Mouse (Mus musculus): Measurements from ENCODE around the gene Marcks. TPM values are rescaled to one million over a fixed set of nuclear protein-coding genes. Genes with fewer than 3 reads are reported as not detected.

Marcks gene
- polyA plus RNA-seq (2016; fragmentation: Nextera tagmentation; extraction: Ambion mirVana): 249 and 271 TPM in 2 replicates

GRCm38 (mm10) chr10:37138778-37139442 lies at the start of gene Marcks:
Gene Marcks, minus strand, starts transcription at chr10:37138920.
- H3K9ac ChIP-seq: peak within 1 kb of the TSS; percentile 97
- ATAC-seq (ENCODE audit: insufficient number of reproducible peaks, insufficient read depth, low FRiP score, low TSS enrichment): peak; percentile 42; the same call in 1 of the 2 replicates
- H3K4me2 ChIP-seq (replicated peaks): peak within 1 kb of the TSS; percentile 66
- peaks cover 20% of the 10 kb centered on the region for H3K36me3 ChIP-seq
- no peaks in the 10 kb centered on the region for H3K27me3 ChIP-seq
- H3K9me3 ChIP-seq: no peaks in the 10 kb centered on the region
- H3K4me1 ChIP-seq: 0 out of 2 replicates have a peak, but pooled peaks cover 2% of the 10 kb centered on the region
- H3K27ac ChIP-seq: peak within 1 kb of the TSS; percentile 99
- WGBS: under 1% methylated on average over 39 of the region's 39 CpGs
- peak within 1 kb of the TSS; percentile 83 for H3K4me3 ChIP-seq

GRCm38 (mm10) chr10:37177071-37177470 lies 38.4 kb upstream of the Marcks start:
- Histone ChIP-seq H3K9me3 (no peaks in the 10 kb centered on the region), H3K9ac (no peak overlapping the region), H3K27me3 (no peaks in the 10 kb centered on the region), H3K4me3 (no peak overlapping the region), H3K27ac (no peak overlapping the region), H3K4me1 (no peaks in the 10 kb centered on the region), H3K36me3 (no peaks in the 10 kb centered on the region), H3K4me2 (replicated peaks) (no peak overlapping the region)
- 88% methylated on average over 3 of the region's 3 CpGs for WGBS
- ATAC-seq (ENCODE audit: insufficient number of reproducible peaks, insufficient read depth, low FRiP score, low TSS enrichment): no peak

GRCm38 (mm10) chr10:37172416-37172950 lies 33.8 kb upstream of the Marcks start:
- Histone ChIP-seq H3K27me3 (no peaks in the 10 kb centered on the region), H3K9me3 (no peaks in the 10 kb centered on the region), H3K9ac (no peak overlapping the region), H3K4me1 (no peaks in the 10 kb centered on the region), H3K4me2 (replicated peaks) (no peak overlapping the region), H3K4me3 (no peak overlapping the region), H3K36me3 (no peaks in the 10 kb centered on the region), H3K27ac (no peak overlapping the region)
- ATAC-seq (ENCODE audit: insufficient number of reproducible peaks, insufficient read depth, low FRiP score, low TSS enrichment): no peak
- 56% methylated on average over 8 of the region's 8 CpGs for WGBS

DNA sequence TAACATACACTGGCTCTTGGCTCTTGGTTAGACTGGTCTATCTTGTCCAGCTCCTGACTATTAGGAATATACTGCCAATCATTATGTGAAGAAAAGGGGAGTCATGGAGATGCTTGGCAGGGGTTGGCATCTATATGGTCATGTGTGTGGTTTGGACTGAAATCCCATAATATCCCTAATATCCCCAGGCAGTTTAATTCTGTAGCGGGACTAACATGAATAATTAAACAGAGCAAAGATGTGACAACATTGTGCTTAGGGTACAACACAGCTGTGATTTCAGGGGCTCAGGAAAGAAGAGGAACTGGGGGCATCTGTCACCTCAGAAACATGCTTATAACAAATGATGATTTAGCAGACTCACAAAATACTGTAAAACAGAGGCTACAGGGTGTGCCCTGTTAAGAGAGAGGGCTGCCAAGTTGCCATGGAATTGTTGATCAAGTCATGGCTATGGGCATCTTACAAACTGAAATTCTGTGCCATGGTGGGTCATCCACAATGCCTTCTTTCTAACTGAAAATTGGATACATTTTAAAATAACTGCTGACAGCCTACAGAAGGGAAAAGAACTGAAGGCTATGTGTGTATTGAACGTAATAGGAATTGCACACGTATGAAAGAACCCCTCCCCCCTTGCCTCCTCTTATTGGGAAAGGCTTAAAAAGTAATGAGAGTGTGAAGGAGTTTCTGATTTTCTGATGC lies 33.1 kb upstream of the Marcks start:
- no peak overlapping the region for H3K4me2 ChIP-seq (replicated peaks)
- H3K27me3 ChIP-seq: no peaks in the 10 kb centered on the region
- no peaks in the 10 kb centered on the region for H3K9me3 ChIP-seq
- WGBS: 83% methylated on average over 3 of the region's 3 CpGs
- no peak overlapping the region for H3K27ac ChIP-seq
- H3K9ac ChIP-seq: no peak overlapping the region
- H3K4me1 ChIP-seq: no peaks in the 10 kb centered on the region
- ATAC-seq (ENCODE audit: insufficient number of reproducible peaks, insufficient read depth, low FRiP score, low TSS enrichment): no peak
- H3K36me3 ChIP-seq: no peaks in the 10 kb centered on the region
- no peak overlapping the region for H3K4me3 ChIP-seq

DNA sequence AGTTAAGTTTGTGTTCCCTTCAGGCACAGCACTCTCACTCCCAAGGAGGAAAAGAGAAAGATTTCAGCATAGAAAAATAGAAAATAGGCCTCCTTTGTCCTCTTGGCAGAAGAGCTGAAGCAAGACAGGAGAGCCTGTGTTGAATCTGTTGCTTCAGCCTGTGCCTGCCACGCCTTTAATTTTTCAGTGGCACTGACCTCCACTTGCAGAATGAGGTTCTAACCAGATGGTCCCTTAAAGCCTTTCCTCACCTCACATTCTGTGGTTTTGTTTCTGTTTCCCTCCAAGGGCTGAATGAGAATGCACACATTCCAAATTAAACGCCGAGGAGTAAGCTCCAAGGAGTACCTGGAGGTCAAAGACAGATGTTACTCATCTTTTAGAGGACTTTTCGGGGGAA lies 32.2 kb upstream of the Marcks start:
- no peaks in the 10 kb centered on the region for H3K27me3 ChIP-seq
- H3K27ac ChIP-seq: no peak overlapping the region
- no peak overlapping the region for H3K9ac ChIP-seq
- H3K4me1 ChIP-seq: no peaks in the 10 kb centered on the region
- H3K9me3 ChIP-seq: no peaks in the 10 kb centered on the region
- no peak for ATAC-seq (ENCODE audit: insufficient number of reproducible peaks, insufficient read depth, low FRiP score, low TSS enrichment)
- H3K4me3 ChIP-seq: no peak overlapping the region
- 55% methylated on average over 4 of the region's 4 CpGs for WGBS
- no peak overlapping the region for H3K4me2 ChIP-seq (replicated peaks)
- no peaks in the 10 kb centered on the region for H3K36me3 ChIP-seq

- Histone ChIP-seq H3K27ac (no peak overlapping the region), H3K27me3 (no peaks in the 10 kb centered on the region), H3K4me3 (no peak overlapping the region), H3K9me3 (no peaks in the 10 kb centered on the region), H3K9ac (no peak overlapping the region), H3K36me3 (no peaks in the 10 kb centered on the region), H3K4me2 (replicated peaks) (no peak overlapping the region), H3K4me1 (no peaks in the 10 kb centered on the region)
- WGBS: 67% methylated on average over 4 of the region's 4 CpGs
- no peak for ATAC-seq (ENCODE audit: insufficient number of reproducible peaks, insufficient read depth, low FRiP score, low TSS enrichment)
Measured at GRCm38 (mm10) chr10:37170466-37170865, 31.7 kb upstream of the Marcks start.

DNA sequence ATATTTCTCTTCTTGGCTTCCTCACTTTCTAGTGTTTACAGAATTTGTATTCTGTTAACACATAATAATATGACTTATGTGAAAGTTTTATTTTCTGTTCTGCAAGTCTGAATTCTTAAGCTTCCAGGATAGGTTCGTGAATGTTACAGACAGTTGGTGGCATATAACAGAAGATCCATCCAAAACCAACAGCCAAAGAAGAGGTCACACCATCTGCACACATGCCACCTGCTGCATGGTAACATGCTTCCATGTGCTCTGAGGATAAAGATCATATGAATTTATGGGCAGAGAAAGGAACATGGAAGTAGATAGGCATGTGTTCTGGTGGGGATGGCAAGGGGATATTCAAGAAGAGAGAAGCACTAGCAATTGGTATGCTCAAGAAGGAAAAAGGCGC lies 28.8 kb upstream of the Marcks start:
- Histone ChIP-seq H3K9ac (no peak overlapping the region), H3K4me3 (no peak overlapping the region), H3K9me3 (no peaks in the 10 kb centered on the region), H3K4me1 (no peaks in the 10 kb centered on the region), H3K27me3 (no peaks in the 10 kb centered on the region), H3K27ac (no peak overlapping the region), H3K36me3 (no peaks in the 10 kb centered on the region), H3K4me2 (replicated peaks) (no peak overlapping the region)
- 80% methylated on average over 2 of the region's 2 CpGs for WGBS
- ATAC-seq (ENCODE audit: insufficient number of reproducible peaks, insufficient read depth, low FRiP score, low TSS enrichment): no peak

GRCm38 (mm10) chr10:37159731-37160130 lies 21.0 kb upstream of the Marcks start:
- Histone ChIP-seq H3K9ac (no peak overlapping the region), H3K27ac (no peak overlapping the region), H3K27me3 (no peaks in the 10 kb centered on the region), H3K4me2 (replicated peaks) (no peak overlapping the region), H3K9me3 (no peaks in the 10 kb centered on the region), H3K36me3 (no peaks in the 10 kb centered on the region), H3K4me3 (no peak overlapping the region), H3K4me1 (no peaks in the 10 kb centered on the region)
- no peak for ATAC-seq (ENCODE audit: insufficient number of reproducible peaks, insufficient read depth, low FRiP score, low TSS enrichment)
- 84% methylated on average over 3 of the region's 3 CpGs for WGBS

- H3K9ac ChIP-seq: no peak overlapping the region
- H3K27ac ChIP-seq: no peak overlapping the region
- H3K27me3 ChIP-seq: no peaks in the 10 kb centered on the region
Measured at GRCm38 (mm10) chr10:37157156-37157555, 18.4 kb upstream of the Marcks start.

GRCm38 (mm10) chr10:37155131-37155530 lies 16.4 kb upstream of the Marcks start:
- no peaks in the 10 kb centered on the region for H3K4me1 ChIP-seq
- no peak overlapping the region for H3K9ac ChIP-seq
- no peaks in the 10 kb centered on the region for H3K27me3 ChIP-seq
- ATAC-seq (ENCODE audit: insufficient number of reproducible peaks, insufficient read depth, low FRiP score, low TSS enrichment): 0 out of 2 replicates have a peak, but pooled peaks have one; percentile 35
- H3K36me3 ChIP-seq: no peaks in the 10 kb centered on the region
- H3K4me3 ChIP-seq: no peak overlapping the region
- WGBS: 29% methylated on average over 1 of the region's 2 CpGs
- H3K27ac ChIP-seq: no peak overlapping the region
- H3K9me3 ChIP-seq: no peaks in the 10 kb centered on the region
- H3K4me2 ChIP-seq (replicated peaks): no peak overlapping the region

More at GRCm38 (mm10) chr10:37157156-37157555, 18.4 kb upstream of the Marcks start:
- H3K4me3 ChIP-seq: no peak overlapping the region
- H3K9me3 ChIP-seq: no peaks in the 10 kb centered on the region
- no peak for ATAC-seq (ENCODE audit: insufficient number of reproducible peaks, insufficient read depth, low FRiP score, low TSS enrichment)
- WGBS: 73% methylated on average over 5 of the region's 5 CpGs
- H3K4me1 ChIP-seq: no peaks in the 10 kb centered on the region
- no peaks in the 10 kb centered on the region for H3K36me3 ChIP-seq
- H3K4me2 ChIP-seq (replicated peaks): no peak overlapping the region

DNA sequence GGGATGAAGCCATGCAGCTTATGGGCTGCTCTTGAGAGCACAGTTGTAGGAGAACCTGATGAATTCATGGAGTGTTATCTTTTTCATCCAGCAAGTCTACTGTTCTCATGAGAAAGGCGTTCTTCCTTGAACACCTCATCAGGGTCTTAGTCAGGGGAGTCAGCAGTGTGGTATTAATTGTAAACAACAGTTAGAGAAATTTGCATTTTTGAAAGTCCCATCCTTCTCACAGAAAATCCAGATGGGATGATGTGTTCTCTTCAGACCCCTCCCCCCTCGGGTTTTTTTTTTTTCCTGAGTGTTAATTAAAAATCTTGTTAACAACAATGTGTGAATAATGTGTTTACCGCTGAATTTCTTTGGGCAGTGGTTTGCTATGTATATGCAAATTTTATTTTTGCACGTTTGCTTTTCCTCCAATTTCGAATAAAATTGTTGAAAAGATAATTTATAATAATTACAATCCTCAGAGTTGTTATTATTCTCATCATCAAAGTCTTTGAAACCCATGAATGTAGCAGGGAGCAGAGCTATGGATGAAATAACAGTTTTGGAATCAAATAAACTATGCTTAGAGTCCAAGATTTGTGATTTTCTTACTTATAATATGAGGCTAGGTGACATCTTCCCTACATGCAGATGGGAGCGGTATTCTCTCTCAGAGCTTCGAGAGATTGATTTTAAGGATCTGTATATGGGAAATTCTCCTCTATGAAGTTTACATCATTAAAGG lies 13.0 kb upstream of the Marcks start:
- Histone ChIP-seq H3K9me3 (no peaks in the 10 kb centered on the region), H3K27ac (no peak overlapping the region), H3K4me1 (no peaks in the 10 kb centered on the region), H3K36me3 (no peaks in the 10 kb centered on the region), H3K4me3 (no peak overlapping the region), H3K4me2 (replicated peaks) (no peak overlapping the region), H3K9ac (no peak overlapping the region), H3K27me3 (no peaks in the 10 kb centered on the region)
- ATAC-seq (ENCODE audit: insufficient number of reproducible peaks, insufficient read depth, low FRiP score, low TSS enrichment): no peak
- WGBS: 86% methylated on average over 7 of the region's 7 CpGs
